Mouse (Mus musculus) midbrain, embryonic 10.5 days (tissue): ENCODE measurements at regions not wholly inside any gene's neighbourhood (a gene's known extent, or its start where the extent isn't known, plus 50 kb on each side); places are given as distances from the start of the nearest gene placed in this dataset.
A peak's percentile ranks its signal among the peaks of the same experiment; 100 is the strongest.

Experiments used
- DNase-seq: peaks from one replicate; pipeline ENCODE4 v3.0.0-alpha.2; 2017; ENCODE audit warnings: low spot score
- H3K27ac ChIP-seq: fragments of 300-500 bp; sonication (generic); replicated peaks from 2 replicates; pipeline ENCODE4 v1.5.1; 2016; ENCODE audit warnings: mild to moderate bottlenecking
- H3K27me3 ChIP-seq: fragments of 300-500 bp; sonication (generic); 2 replicates; pipeline ENCODE4 v1.6.1; 2016; ENCODE audit warnings: low read depth, mild to moderate bottlenecking; ENCODE audit not compliant: poor library complexity, severe bottlenecking
- H3K36me3 ChIP-seq: fragments of 300-500 bp; sonication (generic); 2 replicates; pipeline ENCODE4 v1.6.1; 2016; ENCODE audit warnings: mild to moderate bottlenecking, moderate library complexity
- H3K4me1 ChIP-seq: fragments of 300-500 bp; sonication (generic); 2 replicates; pipeline ENCODE4 v1.6.1; 2016
- H3K4me3 ChIP-seq: fragments of 300-500 bp; sonication (generic); 2 replicates; pipeline ENCODE4 v1.5.1; 2016; ENCODE audit warnings: mild to moderate bottlenecking, moderate library complexity
- H3K9me3 ChIP-seq: fragments of 300-500 bp; sonication (generic); replicated peaks from 2 replicates; pipeline ENCODE4 v1.6.1; 2016; ENCODE audit warnings: mild to moderate bottlenecking
- WGBS: fragments of 180-500 bp; shearing (Covaris S2); methylation state at CpG from one replicate; pipeline ENCODE4 v1.1.7; 2016; 5-methylcytosine and 5-hydroxymethylcytosine counted together

- Histone ChIP-seq H3K27ac (no peak overlapping the region), H3K4me1 (peaks cover 4% of the 10 kb centered on the region; the same call in 1 of the 2 replicates), H3K9me3 (0 out of 2 replicates have a peak, but pooled peaks cover 7% of the 10 kb centered on the region), H3K36me3 (no peaks in the 10 kb centered on the region), H3K27me3 (no peaks in the 10 kb centered on the region), H3K4me3 (no peak overlapping the region)
- DNase-seq = no peak
- 86% methylated on average over 2 of the region's 2 CpGs for WGBS
These were observed 122.9 kb upstream of the Magi3 start for GRCm38 (mm10) chr3:104343096-104343495.

- Histone ChIP-seq H3K4me3 (no peak overlapping the region), H3K9me3 (0 out of 2 replicates have a peak, but pooled peaks cover 7% of the 10 kb centered on the region), H3K4me1 (peaks cover 12% of the 10 kb centered on the region; the same call in 1 of the 2 replicates), H3K27me3 (no peaks in the 10 kb centered on the region), H3K27ac (no peak overlapping the region), H3K36me3 (no peaks in the 10 kb centered on the region)
- WGBS = 85% methylated on average over 6 of the region's 6 CpGs
- DNase-seq = no peak
These were observed 122.0 kb upstream of the Magi3 start for GRCm38 (mm10) chr3:104342220-104342619.

- no peak for DNase-seq
- H3K36me3 ChIP-seq = no peaks in the 10 kb centered on the region
- H3K4me1 ChIP-seq = peaks cover 22% of the 10 kb centered on the region
- WGBS = 66% methylated on average over 2 of the region's 2 CpGs
- no peak overlapping the region for H3K27ac ChIP-seq
- H3K4me3 ChIP-seq = no peak overlapping the region
- no peaks in the 10 kb centered on the region for H3K27me3 ChIP-seq
- 0 out of 2 replicates have a peak, but pooled peaks cover 7% of the 10 kb centered on the region for H3K9me3 ChIP-seq
These were observed 120.2 kb upstream of the Magi3 start for GRCm38 (mm10) chr3:104340331-104340730.

GRCm38 (mm10) chr3:104336867-104337266, 116.7 kb upstream of the Magi3 start:
- H3K9me3 ChIP-seq = 0 out of 2 replicates have a peak, but pooled peaks cover 7% of the 10 kb centered on the region
- peaks cover 22% of the 10 kb centered on the region for H3K4me1 ChIP-seq
- H3K27ac ChIP-seq = peak overlapping the region; percentile 52; the same call in 1 of the 2 replicates
- no peak for DNase-seq
- no peaks in the 10 kb centered on the region for H3K27me3 ChIP-seq
- no peak overlapping the region for H3K4me3 ChIP-seq
- 75% methylated on average over 5 of the region's 5 CpGs for WGBS
- H3K36me3 ChIP-seq = no peaks in the 10 kb centered on the region

GRCm38 (mm10) chr3:104336308-104336707, 116.1 kb upstream of the Magi3 start:
- Histone ChIP-seq H3K4me3 (no peak overlapping the region), H3K36me3 (no peaks in the 10 kb centered on the region), H3K27ac (peak overlapping the region; percentile 52; the same call in 1 of the 2 replicates), H3K27me3 (no peaks in the 10 kb centered on the region), H3K9me3 (0 out of 2 replicates have a peak, but pooled peaks cover 7% of the 10 kb centered on the region), H3K4me1 (peaks cover 22% of the 10 kb centered on the region)
- 66% methylated on average over 4 of the region's 4 CpGs for WGBS
- DNase-seq = no peak

GRCm38 (mm10) chr3:104334760-104335159, 114.6 kb upstream of the Magi3 start:
- 89% methylated on average over 7 of the region's 7 CpGs for WGBS

GRCm38 (mm10) chr3:104333345-104333744, 113.2 kb upstream of the Magi3 start:
- no peaks in the 10 kb centered on the region for H3K36me3 ChIP-seq
- peaks cover 21% of the 10 kb centered on the region for H3K4me1 ChIP-seq
- no peak overlapping the region for H3K4me3 ChIP-seq
- H3K27ac ChIP-seq = no peak overlapping the region
- no peak for DNase-seq
- H3K27me3 ChIP-seq = no peaks in the 10 kb centered on the region
- WGBS = 86% methylated on average over 10 of the region's 10 CpGs
- H3K9me3 ChIP-seq = no peaks in the 10 kb centered on the region

More at GRCm38 (mm10) chr3:104334760-104335159, 114.6 kb upstream of the Magi3 start:
- no peak overlapping the region for H3K27ac ChIP-seq
- no peak overlapping the region for H3K4me3 ChIP-seq
- DNase-seq = no peak
- H3K27me3 ChIP-seq = no peaks in the 10 kb centered on the region
- H3K4me1 ChIP-seq = peaks cover 22% of the 10 kb centered on the region
- 0 out of 2 replicates have a peak, but pooled peaks cover 5% of the 10 kb centered on the region for H3K9me3 ChIP-seq
- no peaks in the 10 kb centered on the region for H3K36me3 ChIP-seq

GRCm38 (mm10) chr3:104330646-104331045, 110.5 kb upstream of the Magi3 start:
- Histone ChIP-seq H3K4me3 (no peak overlapping the region), H3K4me1 (no peaks in the 10 kb centered on the region), H3K9me3 (no peaks in the 10 kb centered on the region), H3K36me3 (no peaks in the 10 kb centered on the region), H3K27ac (no peak overlapping the region), H3K27me3 (no peaks in the 10 kb centered on the region)
- no peak for DNase-seq
- WGBS = 91% methylated on average over 6 of the region's 6 CpGs

- no peak for DNase-seq
- Histone ChIP-seq H3K9me3 (no peaks in the 10 kb centered on the region), H3K4me3 (no peak overlapping the region), H3K27ac (no peak overlapping the region), H3K27me3 (no peaks in the 10 kb centered on the region), H3K4me1 (no peaks in the 10 kb centered on the region), H3K36me3 (no peaks in the 10 kb centered on the region)
- 96% methylated on average over 1 of the region's 1 CpGs for WGBS
These were observed 107.7 kb upstream of the Magi3 start for GRCm38 (mm10) chr3:104327829-104328228.

GRCm38 (mm10) chr3:104327034-104327729, 107.0 kb upstream of the Magi3 start:
- Histone ChIP-seq H3K4me3 (no peak overlapping the region), H3K36me3 (no peaks in the 10 kb centered on the region), H3K27me3 (no peaks in the 10 kb centered on the region), H3K4me1 (no peaks in the 10 kb centered on the region), H3K27ac (no peak overlapping the region), H3K9me3 (no peaks in the 10 kb centered on the region)
- DNase-seq = no peak
- 84% methylated on average over 12 of the region's 12 CpGs for WGBS

GRCm38 (mm10) chr3:104322591-104322990, 102.4 kb upstream of the Magi3 start:
- 74% methylated on average over 2 of the region's 2 CpGs for WGBS
- Histone ChIP-seq H3K27ac (no peak overlapping the region), H3K36me3 (no peaks in the 10 kb centered on the region), H3K9me3 (no peaks in the 10 kb centered on the region), H3K27me3 (no peaks in the 10 kb centered on the region), H3K4me3 (no peak overlapping the region), H3K4me1 (peaks cover 17% of the 10 kb centered on the region)
- no peak for DNase-seq

GRCm38 (mm10) chr3:104320404-104320803, 100.2 kb upstream of the Magi3 start:
- no peaks in the 10 kb centered on the region for H3K9me3 ChIP-seq
- H3K27ac ChIP-seq = no peak overlapping the region
- H3K27me3 ChIP-seq = no peaks in the 10 kb centered on the region
- WGBS = 79% methylated on average over 4 of the region's 4 CpGs
- no peak overlapping the region for H3K4me3 ChIP-seq
- DNase-seq = no peak
- no peaks in the 10 kb centered on the region for H3K36me3 ChIP-seq
- H3K4me1 ChIP-seq = peaks cover 17% of the 10 kb centered on the region

GRCm38 (mm10) chr3:104319377-104319776, 99.2 kb upstream of the Magi3 start:
- Histone ChIP-seq H3K27me3 (no peaks in the 10 kb centered on the region), H3K27ac (peak overlapping the region; percentile 72), H3K9me3 (no peaks in the 10 kb centered on the region), H3K4me3 (no peak overlapping the region), H3K4me1 (peaks cover 17% of the 10 kb centered on the region), H3K36me3 (no peaks in the 10 kb centered on the region)
- no peak for DNase-seq
- 45% methylated on average over 6 of the region's 6 CpGs for WGBS
